Mouse (Mus musculus) heart, embryonic 15.5 days (tissue): Measurements from ENCODE around the gene Samd13. TPM values are rescaled to one million over a fixed set of nuclear protein-coding genes. Genes with fewer than 3 reads are reported as not detected.

ENCODE experiments used
- ATAC-seq: fragments of 200-750 bp; cut with Nextera tagmentation; replicated peaks from 2 replicates; pipeline ENCODE4 v1.8.0; 2017; ENCODE audit warnings: low read depth, moderate TSS enrichment; ENCODE audit not compliant: insufficient number of reproducible peaks, insufficient read depth, low FRiP score
- H3K27ac ChIP-seq: fragments of 300-500 bp; sonication (generic); 2 replicates; pipeline ENCODE4 v1.5.1; 2015; ENCODE audit warnings: mild to moderate bottlenecking, inconsistent platforms
- H3K27me3 ChIP-seq: fragments of 300-500 bp; sonication (generic); 2 replicates; pipeline ENCODE4 v1.6.1; 2015; ENCODE audit warnings: inconsistent platforms
- H3K36me3 ChIP-seq: fragments of 300-500 bp; sonication (generic); 2 replicates; pipeline ENCODE4 v1.6.1; 2015; ENCODE audit warnings: mild to moderate bottlenecking, inconsistent platforms
- H3K4me1 ChIP-seq: fragments of 300-500 bp; sonication (generic); replicated peaks from 2 replicates; pipeline ENCODE4 v1.6.1; 2015; ENCODE audit warnings: inconsistent platforms
- H3K4me2 ChIP-seq: fragments of 300-500 bp; sonication (generic); 2 replicates; pipeline ENCODE4 v1.6.1; 2015; ENCODE audit warnings: inconsistent platforms, mild to moderate bottlenecking, moderate library complexity
- H3K4me3 ChIP-seq: fragments of 300-500 bp; sonication (generic); 2 replicates; pipeline ENCODE4 v1.5.1; 2015; ENCODE audit warnings: mild to moderate bottlenecking, inconsistent platforms
- H3K9ac ChIP-seq: fragments of 300-500 bp; sonication (generic); 2 replicates; pipeline ENCODE4 v1.6.1; 2015; ENCODE audit warnings: mild to moderate bottlenecking, inconsistent platforms
- H3K9me3 ChIP-seq: fragments of 300-500 bp; sonication (generic); replicated peaks from 2 replicates; pipeline ENCODE4 v1.6.1; 2016; ENCODE audit warnings: inconsistent platforms
- WGBS: fragments of 180-500 bp; shearing (Covaris S2); methylation state at CpG from one replicate; pipeline ENCODE4 v1.1.7; 2015; ENCODE audit warnings: mixed read lengths; 5-methylcytosine and 5-hydroxymethylcytosine counted together
- polyA plus RNA-seq: library from polyadenylated mRNA; unstranded; fragments of >200 nt; fragmentation: Nextera tagmentation; extraction: Ambion mirVana; gene quantifications from 2 replicates; pipeline ENCODE4 v1.2.1, GENCODE M21; 2015

Gene Samd13
- 2.1 and 3.1 TPM in 2 replicates for polyA plus RNA-seq

GRCm38 (mm10) chr3:146684811-146685675 is at the start of gene Samd13:
Gene Samd13, minus strand, starts transcription at chr3:146685592.
- Histone ChIP-seq H3K4me2 (peak within 1 kb of the TSS; percentile 95), H3K27me3 (no peaks in the 10 kb centered on the region), H3K36me3 (no peaks in the 10 kb centered on the region), H3K9ac (peak within 1 kb of the TSS; percentile 61), H3K27ac (peak within 1 kb of the TSS; percentile 46), H3K9me3 (no peaks in the 10 kb centered on the region), H3K4me1 (peaks cover 42% of the 10 kb centered on the region), H3K4me3 (peak within 1 kb of the TSS; percentile 65)
- WGBS = 3% methylated on average over 50 of the region's 50 CpGs
- peak; percentile 77 for ATAC-seq

GRCm38 (mm10) chr3:146731499-146731898 is 46.1 kb upstream of the Samd13 start:
- Histone ChIP-seq H3K4me3 (no peak overlapping the region), H3K4me1 (peaks cover 19% of the 10 kb centered on the region), H3K27ac (no peak overlapping the region), H3K4me2 (no peak overlapping the region), H3K9me3 (no peaks in the 10 kb centered on the region; the same call in 1 of the 2 replicates), H3K27me3 (no peaks in the 10 kb centered on the region), H3K9ac (no peak overlapping the region), H3K36me3 (peaks cover 25% of the 10 kb centered on the region; the same call in 1 of the 2 replicates)
- 73% methylated on average over 11 of the region's 11 CpGs for WGBS
- ATAC-seq = no peak

GRCm38 (mm10) chr3:146723037-146723436 is 37.6 kb upstream of the Samd13 start:
- Histone ChIP-seq H3K9me3 (no peaks in the 10 kb centered on the region; the same call in 1 of the 2 replicates), H3K4me2 (no peak overlapping the region), H3K27me3 (no peaks in the 10 kb centered on the region), H3K9ac (no peak overlapping the region), H3K4me1 (no peaks in the 10 kb centered on the region), H3K4me3 (no peak overlapping the region), H3K36me3 (peaks cover 23% of the 10 kb centered on the region; the same call in 1 of the 2 replicates), H3K27ac (no peak overlapping the region)
- ATAC-seq = no peak
- 54% methylated on average over 3 of the region's 3 CpGs for WGBS

- Histone ChIP-seq H3K27me3 (no peaks in the 10 kb centered on the region), H3K36me3 (no peaks in the 10 kb centered on the region), H3K4me3 (no peak overlapping the region), H3K4me2 (no peak overlapping the region), H3K4me1 (no peaks in the 10 kb centered on the region), H3K9me3 (no peaks in the 10 kb centered on the region), H3K27ac (no peak overlapping the region), H3K9ac (no peak overlapping the region)
- no peak for ATAC-seq
- WGBS = 64% methylated on average over 4 of the region's 4 CpGs
Observed at GRCm38 (mm10) chr3:146719696-146720095, 34.3 kb upstream of the Samd13 start.

GRCm38 (mm10) chr3:146718251-146718650 is 32.9 kb upstream of the Samd13 start:
- WGBS = 72% methylated on average over 5 of the region's 5 CpGs
- no peak for ATAC-seq
- H3K9me3 ChIP-seq = no peaks in the 10 kb centered on the region
- H3K9ac ChIP-seq = no peak overlapping the region
- H3K27me3 ChIP-seq = no peaks in the 10 kb centered on the region
- H3K4me3 ChIP-seq = no peak overlapping the region
- H3K4me1 ChIP-seq = no peaks in the 10 kb centered on the region
- no peak overlapping the region for H3K4me2 ChIP-seq
- H3K36me3 ChIP-seq = no peaks in the 10 kb centered on the region
- H3K27ac ChIP-seq = no peak overlapping the region

- H3K4me1 ChIP-seq = peaks cover 5% of the 10 kb centered on the region; the same call in 1 of the 2 replicates
- no peak for ATAC-seq
- WGBS = 77% methylated on average over 7 of the region's 7 CpGs
- no peaks in the 10 kb centered on the region for H3K27me3 ChIP-seq
- H3K27ac ChIP-seq = no peak overlapping the region
- no peak overlapping the region for H3K4me3 ChIP-seq
- H3K9ac ChIP-seq = no peak overlapping the region
- no peak overlapping the region for H3K4me2 ChIP-seq
- H3K9me3 ChIP-seq = no peaks in the 10 kb centered on the region
- H3K36me3 ChIP-seq = no peaks in the 10 kb centered on the region
Observed at GRCm38 (mm10) chr3:146712305-146712704, 26.9 kb upstream of the Samd13 start.

- peaks cover 5% of the 10 kb centered on the region; the same call in 1 of the 2 replicates for H3K4me1 ChIP-seq
- no peak; the same call in 1 of the 2 replicates for ATAC-seq
- no peak overlapping the region for H3K27ac ChIP-seq
- H3K36me3 ChIP-seq = no peaks in the 10 kb centered on the region
- H3K4me2 ChIP-seq = no peak overlapping the region
- H3K9me3 ChIP-seq = no peaks in the 10 kb centered on the region
- 37% methylated on average over 6 of the region's 6 CpGs for WGBS
- no peaks in the 10 kb centered on the region for H3K27me3 ChIP-seq
- no peak overlapping the region for H3K4me3 ChIP-seq
- H3K9ac ChIP-seq = no peak overlapping the region
Observed at GRCm38 (mm10) chr3:146711559-146711958, 26.2 kb upstream of the Samd13 start.

GRCm38 (mm10) chr3:146711084-146711483 is 25.7 kb upstream of the Samd13 start:
- H3K4me3 ChIP-seq = no peak overlapping the region
- ATAC-seq = no peak
- H3K4me2 ChIP-seq = no peak overlapping the region
- H3K4me1 ChIP-seq = peaks cover 5% of the 10 kb centered on the region; the same call in 1 of the 2 replicates
- no peaks in the 10 kb centered on the region for H3K36me3 ChIP-seq
- H3K27ac ChIP-seq = no peak overlapping the region
- no peak overlapping the region for H3K9ac ChIP-seq
- 74% methylated on average over 7 of the region's 7 CpGs for WGBS
- no peaks in the 10 kb centered on the region for H3K9me3 ChIP-seq
- H3K27me3 ChIP-seq = no peaks in the 10 kb centered on the region

GRCm38 (mm10) chr3:146709086-146709485 is 23.7 kb upstream of the Samd13 start:
- H3K9ac ChIP-seq = no peak overlapping the region
- H3K27ac ChIP-seq = no peak overlapping the region
- peaks cover 5% of the 10 kb centered on the region; the same call in 1 of the 2 replicates for H3K4me1 ChIP-seq
- ATAC-seq = no peak
- no peak overlapping the region for H3K4me3 ChIP-seq
- H3K36me3 ChIP-seq = no peaks in the 10 kb centered on the region
- no peaks in the 10 kb centered on the region for H3K27me3 ChIP-seq
- 63% methylated on average over 1 of the region's 1 CpGs for WGBS
- no peaks in the 10 kb centered on the region for H3K9me3 ChIP-seq
- no peak overlapping the region for H3K4me2 ChIP-seq

GRCm38 (mm10) chr3:146708381-146708780 is 23.0 kb upstream of the Samd13 start:
- Histone ChIP-seq H3K4me2 (no peak overlapping the region), H3K27ac (no peak overlapping the region), H3K9me3 (no peaks in the 10 kb centered on the region), H3K9ac (no peak overlapping the region), H3K36me3 (no peaks in the 10 kb centered on the region), H3K4me1 (peaks cover 5% of the 10 kb centered on the region; the same call in 1 of the 2 replicates), H3K4me3 (no peak overlapping the region), H3K27me3 (no peaks in the 10 kb centered on the region)
- 66% methylated on average over 3 of the region's 3 CpGs for WGBS
- no peak for ATAC-seq

- H3K4me2 ChIP-seq = no peak overlapping the region
- peaks cover 12% of the 10 kb centered on the region for H3K4me1 ChIP-seq
- ATAC-seq = no peak
- 84% methylated on average over 4 of the region's 4 CpGs for WGBS
- no peaks in the 10 kb centered on the region for H3K9me3 ChIP-seq
- H3K27ac ChIP-seq = no peak overlapping the region
- no peak overlapping the region for H3K4me3 ChIP-seq
- H3K36me3 ChIP-seq = no peaks in the 10 kb centered on the region
- no peaks in the 10 kb centered on the region for H3K27me3 ChIP-seq
- no peak overlapping the region for H3K9ac ChIP-seq
Observed at GRCm38 (mm10) chr3:146704099-146704498, 18.7 kb upstream of the Samd13 start.
